Mouse (Mus musculus) thymus, postnatal 10 days (tissue): ENCODE measurements at regions not wholly inside any gene's neighbourhood (a gene's known extent, or its start where the extent isn't known, plus 50 kb on each side); places are given as distances from the start of the nearest gene placed in this dataset.

Experiments used
- DNase-seq, 2 experiments: peaks; one replicate each; pipeline ENCODE4 v3.0.0; 2021; ENCODE audit warnings: low spot score in 2 of 2

- no peak for DNase-seq
Observed at GRCm38 (mm10) chr3:70215195-70215594, 207.8 kb downstream of the Otol1 start.

GRCm38 (mm10) chr3:70216096-70216495 lies 208.7 kb downstream of the Otol1 start:
- no peak for DNase-seq

GRCm38 (mm10) chr3:70218757-70219360 lies 211.4 kb downstream of the Otol1 start:
- DNase-seq = no peak

GRCm38 (mm10) chr3:70223443-70224065 lies 216.1 kb downstream of the Otol1 start:
- DNase-seq = no peak

- no peak for DNase-seq
Observed at GRCm38 (mm10) chr3:70224846-70225245, 217.4 kb downstream of the Otol1 start.

- no peak for DNase-seq
Observed at GRCm38 (mm10) chr3:70227165-70227564, 219.8 kb downstream of the Otol1 start.

GRCm38 (mm10) chr3:70248655-70249054 lies 241.2 kb downstream of the Otol1 start:
- DNase-seq = no peak

- DNase-seq = no peak
Observed at GRCm38 (mm10) chr3:70249922-70250321, 242.5 kb downstream of the Otol1 start.

- DNase-seq = no peak
Observed at GRCm38 (mm10) chr3:70250733-70251132, 243.3 kb downstream of the Otol1 start.

- DNase-seq = no peak
Observed at GRCm38 (mm10) chr3:70263318-70263717, 255.9 kb downstream of the Otol1 start.

GRCm38 (mm10) chr3:70288590-70289388 lies 281.4 kb downstream of the Otol1 start:
- no peak for DNase-seq

GRCm38 (mm10) chr3:70307556-70307955 lies 300.1 kb downstream of the Otol1 start:
- DNase-seq = no peak

- DNase-seq = no peak
Observed at GRCm38 (mm10) chr3:70308061-70308461, 300.6 kb downstream of the Otol1 start.

- no peak for DNase-seq
Observed at GRCm38 (mm10) chr3:70309304-70309703, 301.9 kb downstream of the Otol1 start.

- DNase-seq = no peak
Observed at GRCm38 (mm10) chr3:70311055-70311454, 303.6 kb downstream of the Otol1 start.

GRCm38 (mm10) chr3:70312034-70312433 lies 304.6 kb downstream of the Otol1 start:
- no peak for DNase-seq

GRCm38 (mm10) chr3:70313119-70313868 lies 305.9 kb downstream of the Otol1 start:
- DNase-seq = no peak

- no peak for DNase-seq
Observed at GRCm38 (mm10) chr3:70314239-70314638, 306.8 kb downstream of the Otol1 start.

GRCm38 (mm10) chr3:70318377-70318776 lies 311.0 kb downstream of the Otol1 start:
- DNase-seq = no peak

- DNase-seq = no peak
Observed at GRCm38 (mm10) chr3:70319139-70319538, 311.7 kb downstream of the Otol1 start.

GRCm38 (mm10) chr3:70321161-70321657 lies 313.8 kb downstream of the Otol1 start:
- DNase-seq = no peak

- DNase-seq = no peak
Observed at GRCm38 (mm10) chr3:70324692-70325091, 317.3 kb downstream of the Otol1 start.
